Mouse (Mus musculus): ENCODE measurements around the gene Nod2.

Nod2 gene

GRCm38 (mm10) chr8:88680566-88680965 lies 33.5 kb downstream of the Nod2 start:
- DNase-seq (ENCODE audit: low spot score) = no peak

GRCm38 (mm10) chr8:88681046-88681445 lies 33.9 kb downstream of the Nod2 start:
- no peak for DNase-seq (ENCODE audit: low spot score)

GRCm38 (mm10) chr8:88683656-88684289 lies 36.7 kb downstream of the Nod2 start:
- no peak for DNase-seq (ENCODE audit: low spot score)

- DNase-seq (ENCODE audit: low spot score) = no peak
These were observed 39.3 kb downstream of the Nod2 start for GRCm38 (mm10) chr8:88686226-88686905.

GRCm38 (mm10) chr8:88686906-88687235 lies 39.8 kb downstream of the Nod2 start:
- no peak for DNase-seq (ENCODE audit: low spot score)

- no peak for DNase-seq (ENCODE audit: low spot score)
These were observed 42.0 kb downstream of the Nod2 start for GRCm38 (mm10) chr8:88689151-88689550.

GRCm38 (mm10) chr8:88689891-88690290 lies 42.8 kb downstream of the Nod2 start:
- DNase-seq (ENCODE audit: low spot score) = no peak

- DNase-seq (ENCODE audit: low spot score) = no peak
These were observed 44.3 kb downstream of the Nod2 start for GRCm38 (mm10) chr8:88691342-88691948.

GRCm38 (mm10) chr8:88691961-88692360 lies 44.8 kb downstream of the Nod2 start:
- DNase-seq (ENCODE audit: low spot score) = no peak

GRCm38 (mm10) chr8:88692866-88693265 lies 45.8 kb downstream of the Nod2 start:
- no peak for DNase-seq (ENCODE audit: low spot score)

GRCm38 (mm10) chr8:88693376-88693775 lies 46.3 kb downstream of the Nod2 start:
- no peak for DNase-seq (ENCODE audit: low spot score)

GRCm38 (mm10) chr8:88694291-88694690 lies 47.2 kb downstream of the Nod2 start:
- DNase-seq (ENCODE audit: low spot score) = no peak

GRCm38 (mm10) chr8:88696228-88696627 lies 49.1 kb downstream of the Nod2 start:
- no peak for DNase-seq (ENCODE audit: low spot score)

GRCm38 (mm10) chr8:88696721-88697641 lies 49.9 kb downstream of the Nod2 start, which contains the start of gene Cyld:
Cyld (plus strand) TSS chr8:88697028.
- peak; percentile 99 for DNase-seq (ENCODE audit: low spot score)

- DNase-seq (ENCODE audit: low spot score) = no peak
These were observed 50.5 kb downstream of the Nod2 start for GRCm38 (mm10) chr8:88697642-88698031.

- no peak for DNase-seq (ENCODE audit: low spot score)
These were observed 50.9 kb downstream of the Nod2 start for GRCm38 (mm10) chr8:88698048-88698447.

GRCm38 (mm10) chr8:88701611-88702010 lies 54.5 kb downstream of the Nod2 start:
- DNase-seq (ENCODE audit: low spot score) = no peak

GRCm38 (mm10) chr8:88702816-88703215 lies 55.7 kb downstream of the Nod2 start:
- DNase-seq (ENCODE audit: low spot score) = no peak

GRCm38 (mm10) chr8:88723256-88723963 lies 76.3 kb downstream of the Nod2 start:
- DNase-seq (ENCODE audit: low spot score) = no peak

Measured in left cerebral cortex, adult 11 months (tissue).